Mouse (Mus musculus) olfactory bulb, adult 2 months (tissue): ENCODE results near the gene Gm42878.

Experiments used
- CTCF ChIP-seq: fragments of 200-500 bp; IDR thresholded peaks from 2 replicates; pipeline ENCODE4 v1.5.1; 2012; ENCODE audit warnings: low read depth, mild to moderate bottlenecking, low read length, moderate library complexity; ENCODE audit not compliant: insufficient read depth
- POLR2A ChIP-seq: fragments of 200-500 bp; IDR thresholded peaks from 2 replicates; pipeline ENCODE4 v1.6.1; 2012; ENCODE audit warnings: mild to moderate bottlenecking, low read depth, low read length, moderate library complexity; ENCODE audit not compliant: insufficient read depth

DNA sequence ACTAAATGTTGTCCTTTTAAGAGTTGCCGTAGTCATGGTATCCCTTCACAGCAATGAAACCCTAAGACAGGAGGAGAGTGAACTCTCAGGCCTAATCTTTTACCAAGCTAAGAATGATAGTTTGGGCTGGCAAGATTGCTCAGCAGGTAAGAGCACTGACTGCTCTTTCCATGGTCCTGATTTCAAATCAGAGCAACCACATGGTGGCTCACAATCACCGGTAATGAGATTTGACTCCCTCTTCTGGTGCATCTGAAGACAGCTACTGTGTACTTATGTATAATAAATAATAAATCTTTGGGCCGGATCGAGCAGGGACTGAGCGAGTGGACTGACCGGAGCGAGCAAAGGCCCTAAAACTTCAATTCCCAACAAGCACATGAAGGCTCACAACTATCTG lies 4.0 kb downstream of the Gm42878 start:
- no peak for TF ChIP-seq POLR2A
- TF ChIP-seq CTCF, result no peak
